Mouse (Mus musculus) embryonic fibroblast, embryonic 13.5 days (primary cell): ENCODE measurements around the gene Fstl1. TPM values are rescaled to one million over a fixed set of nuclear protein-coding genes. Genes with fewer than 3 reads are reported as not detected.

Source experiments
- H3K27ac ChIP-seq: 2 replicates; pipeline ENCODE4 v1.5.1; 2012; ENCODE audit warnings: low read length, control low read depth, inconsistent platforms; ENCODE audit not compliant: insufficient read depth
- H3K4me1 ChIP-seq: 2 replicates; pipeline ENCODE4 v1.6.1; 2011; ENCODE audit warnings: low read length; ENCODE audit not compliant: control insufficient read depth, insufficient read depth
- H3K4me3 ChIP-seq: 2 replicates; pipeline ENCODE4 v1.5.1; 2011; ENCODE audit warnings: mild to moderate bottlenecking, control low read depth, low read length; ENCODE audit not compliant: insufficient read depth
- CTCF ChIP-seq: IDR thresholded peaks from 2 replicates; pipeline ENCODE4 v1.5.1; 2011; ENCODE audit warnings: mild to moderate bottlenecking, control low read depth, low read length, moderate library complexity, borderline replicate concordance; ENCODE audit not compliant: insufficient read depth
- POLR2A ChIP-seq: IDR thresholded peaks from 2 replicates; pipeline ENCODE4 v1.6.1; 2011; ENCODE audit warnings: low read depth, mild to moderate bottlenecking, control low read depth, low read length, moderate library complexity
- polyA plus RNA-seq: library from polyadenylated mRNA; stranded (reverse); fragments of >200 nt; gene quantifications from 2 replicates; pipeline ENCODE4 v1.2.4, GENCODE M21; 2011; ENCODE audit warnings: low read depth; ENCODE audit not compliant: missing spikeins, insufficient read length

Fstl1 gene
- polyA plus RNA-seq, 1 experiment = 1,394 TPM

DNA sequence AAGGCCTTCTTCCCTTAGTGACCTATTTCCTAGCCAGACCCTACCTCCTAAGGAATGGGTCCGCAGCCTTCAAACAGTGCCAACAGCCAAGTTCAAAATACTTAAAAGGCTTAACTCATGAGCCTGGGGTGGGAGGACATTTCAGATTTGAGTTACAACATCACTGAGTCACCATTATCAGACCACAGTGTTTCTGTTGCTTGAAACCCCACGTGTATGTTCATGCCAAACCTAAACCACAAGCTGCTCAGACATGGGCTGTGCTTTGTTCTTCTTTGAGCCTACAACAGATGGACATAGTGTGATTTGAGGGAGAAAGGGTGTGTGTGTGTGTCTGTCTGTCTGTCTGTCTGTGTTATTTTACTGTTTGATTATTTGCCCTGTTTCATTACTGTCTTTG is 24.4 kb downstream of the Fstl1 start:
- Histone ChIP-seq H3K4me3 (no peak overlapping the region), H3K4me1 (peaks cover 20% of the 10 kb centered on the region), H3K27ac (peak overlapping the region; percentile 89)
- TF ChIP-seq POLR2A (peak; percentile 37), CTCF (no peak)

- H3K4me3 ChIP-seq = no peak overlapping the region
- peak overlapping the region; percentile 0 for H3K27ac ChIP-seq
- peaks cover 24% of the 10 kb centered on the region for H3K4me1 ChIP-seq
- no peak for TF ChIP-seq CTCF
- no peak for TF ChIP-seq POLR2A
These were observed 26.1 kb downstream of the Fstl1 start for GRCm38 (mm10) chr16:37802686-37803295.

- no peak overlapping the region for H3K4me3 ChIP-seq
- H3K4me1 ChIP-seq = peaks cover 26% of the 10 kb centered on the region
- TF ChIP-seq CTCF (no peak), POLR2A (no peak)
- H3K27ac ChIP-seq = no peak overlapping the region; the same call in 1 of the 2 replicates
These were observed 26.8 kb downstream of the Fstl1 start for GRCm38 (mm10) chr16:37803387-37803950.

GRCm38 (mm10) chr16:37805746-37806495 is 29.2 kb downstream of the Fstl1 start:
- TF ChIP-seq CTCF = no peak
- 0 out of 2 replicates have a peak, but pooled peaks have one; percentile 18 for TF ChIP-seq POLR2A
- H3K4me1 ChIP-seq = peaks cover 28% of the 10 kb centered on the region
- peak overlapping the region; percentile 64 for H3K27ac ChIP-seq
- no peak overlapping the region for H3K4me3 ChIP-seq

- TF ChIP-seq CTCF (no peak), POLR2A (no peak)
- H3K4me3 ChIP-seq = no peak overlapping the region
- H3K27ac ChIP-seq = peak overlapping the region; percentile 76
- peaks cover 29% of the 10 kb centered on the region for H3K4me1 ChIP-seq
These were observed 30.6 kb downstream of the Fstl1 start for GRCm38 (mm10) chr16:37807269-37807668.

GRCm38 (mm10) chr16:37808866-37809622 is 32.4 kb downstream of the Fstl1 start:
- TF ChIP-seq CTCF (no peak), POLR2A (no peak)
- Histone ChIP-seq H3K27ac (peak overlapping the region; percentile 72), H3K4me3 (no peak overlapping the region), H3K4me1 (peaks cover 36% of the 10 kb centered on the region)

GRCm38 (mm10) chr16:37809623-37809992 is 32.9 kb downstream of the Fstl1 start:
- H3K27ac ChIP-seq = peak overlapping the region; percentile 72
- peaks cover 36% of the 10 kb centered on the region for H3K4me1 ChIP-seq
- no peak; the same call in 1 of the 2 replicates for TF ChIP-seq POLR2A
- no peak for TF ChIP-seq CTCF
- H3K4me3 ChIP-seq = no peak overlapping the region

DNA sequence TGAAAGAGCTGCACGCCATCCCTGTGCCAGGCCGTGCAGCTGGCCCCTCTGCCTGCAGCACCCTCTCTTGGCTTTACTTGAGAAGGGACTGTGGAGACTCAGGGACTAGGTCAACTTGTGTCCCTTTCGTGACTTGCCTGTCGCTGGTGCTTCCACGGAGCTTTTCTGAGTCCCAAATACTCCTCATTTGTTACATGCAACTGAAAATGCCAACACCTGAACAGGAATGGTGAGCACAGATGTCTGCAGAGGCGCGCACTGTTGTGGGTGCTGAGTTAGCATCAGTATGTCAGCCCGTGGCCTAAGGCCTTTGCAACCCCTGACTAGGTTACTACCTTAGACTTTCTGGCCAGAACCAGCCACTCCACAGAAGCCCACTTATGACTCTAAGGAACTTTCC is 35.2 kb downstream of the Fstl1 start:
- Histone ChIP-seq H3K4me3 (no peak overlapping the region), H3K27ac (peak overlapping the region; percentile 42), H3K4me1 (peaks cover 37% of the 10 kb centered on the region)
- TF ChIP-seq CTCF (no peak), POLR2A (no peak)

GRCm38 (mm10) chr16:37812474-37812886 is 35.8 kb downstream of the Fstl1 start:
- TF ChIP-seq CTCF (no peak), POLR2A (no peak)
- Histone ChIP-seq H3K4me3 (no peak overlapping the region), H3K4me1 (peaks cover 33% of the 10 kb centered on the region), H3K27ac (peak overlapping the region; percentile 42)
